Mouse (Mus musculus): ENCODE data around the gene Lhfpl2. TPM values are rescaled to one million over a fixed set of nuclear protein-coding genes. Genes with fewer than 3 reads are reported as not detected.
A peak's percentile ranks its signal among the peaks of the same experiment; 100 is the strongest.

Gene Lhfpl2
- total RNA-seq, 2 experiments from 2014 or later = 12.1 to 14.4 TPM

GRCm38 (mm10) chr13:94193227-94193626, 135.6 kb downstream of the Lhfpl2 start:
- DNase-seq = no peak
- intact Hi-C loops (cut with DNase I) = no loop called here

GRCm38 (mm10) chr13:94198616-94199015, 141.0 kb downstream of the Lhfpl2 start:
- intact Hi-C loops (cut with DNase I) = no loop called here
- DNase-seq = no peak

GRCm38 (mm10) chr13:94199829-94200228, 142.2 kb downstream of the Lhfpl2 start:
- no peak for DNase-seq
- intact Hi-C loops (cut with DNase I) = loop anchor here (5.0 kb wide), 1 partner anchor 138 kb away; no protein-coding TSS in a partner anchor

GRCm38 (mm10) chr13:94205234-94205633, 147.6 kb downstream of the Lhfpl2 start:
- intact Hi-C loops (cut with DNase I) = loop anchor here (1.0 to 5.0 kb wide), 3 partner anchors 58 to 412 kb away; no protein-coding TSS in a partner anchor
- peak; percentile 49 to 73 for DNase-seq

- DNase-seq = no peak
- intact Hi-C loops (cut with DNase I) = loop anchor here (5.0 kb wide), 1 partner anchor 356 kb away; no protein-coding TSS in a partner anchor
Measured at GRCm38 (mm10) chr13:94207973-94208372, 150.4 kb downstream of the Lhfpl2 start.

GRCm38 (mm10) chr13:94208892-94209291, 151.3 kb downstream of the Lhfpl2 start:
- intact Hi-C loops (cut with DNase I) = loop anchor here (5.0 kb wide), 1 partner anchor 357 kb away; no protein-coding TSS in a partner anchor
- no peak for DNase-seq

GRCm38 (mm10) chr13:94211236-94212119, 153.9 kb downstream of the Lhfpl2 start:
- intact Hi-C loops (cut with DNase I) = no loop called here
- DNase-seq = no peak

GRCm38 (mm10) chr13:94212179-94212578, 154.6 kb downstream of the Lhfpl2 start:
- no peak for DNase-seq
- intact Hi-C loops (cut with DNase I) = no loop called here

GRCm38 (mm10) chr13:94212716-94213115, 155.1 kb downstream of the Lhfpl2 start:
- DNase-seq = no peak
- intact Hi-C loops (cut with DNase I) = no loop called here

- intact Hi-C loops (cut with DNase I) = no loop called here
- DNase-seq = no peak
Measured at GRCm38 (mm10) chr13:94223609-94224008, 166.0 kb downstream of the Lhfpl2 start.

- no peak for DNase-seq
- intact Hi-C loops (cut with DNase I) = no loop called here
Measured at GRCm38 (mm10) chr13:94224717-94225705, 167.4 kb downstream of the Lhfpl2 start.

GRCm38 (mm10) chr13:94231871-94232270, 174.3 kb downstream of the Lhfpl2 start:
- intact Hi-C loops (cut with DNase I) = no loop called here
- no peak for DNase-seq

- intact Hi-C loops (cut with DNase I) = no loop called here
- no peak for DNase-seq
Measured at GRCm38 (mm10) chr13:94239488-94239887, 181.9 kb downstream of the Lhfpl2 start.

- intact Hi-C loops (cut with DNase I) = no loop called here
- no peak for DNase-seq
Measured at GRCm38 (mm10) chr13:94240111-94240510, 182.5 kb downstream of the Lhfpl2 start.

GRCm38 (mm10) chr13:94240873-94241272, 183.3 kb downstream of the Lhfpl2 start:
- DNase-seq = no peak
- intact Hi-C loops (cut with DNase I) = no loop called here

GRCm38 (mm10) chr13:94241892-94242524, 184.4 kb downstream of the Lhfpl2 start:
- intact Hi-C loops (cut with DNase I) = no loop called here
- DNase-seq = no peak

- intact Hi-C loops (cut with DNase I) = no loop called here
- no peak for DNase-seq
Measured at GRCm38 (mm10) chr13:94242897-94243296, 185.3 kb downstream of the Lhfpl2 start.
